Mouse (Mus musculus): ENCODE measurements around the gene Adamts14.

Gene Adamts14

DNA sequence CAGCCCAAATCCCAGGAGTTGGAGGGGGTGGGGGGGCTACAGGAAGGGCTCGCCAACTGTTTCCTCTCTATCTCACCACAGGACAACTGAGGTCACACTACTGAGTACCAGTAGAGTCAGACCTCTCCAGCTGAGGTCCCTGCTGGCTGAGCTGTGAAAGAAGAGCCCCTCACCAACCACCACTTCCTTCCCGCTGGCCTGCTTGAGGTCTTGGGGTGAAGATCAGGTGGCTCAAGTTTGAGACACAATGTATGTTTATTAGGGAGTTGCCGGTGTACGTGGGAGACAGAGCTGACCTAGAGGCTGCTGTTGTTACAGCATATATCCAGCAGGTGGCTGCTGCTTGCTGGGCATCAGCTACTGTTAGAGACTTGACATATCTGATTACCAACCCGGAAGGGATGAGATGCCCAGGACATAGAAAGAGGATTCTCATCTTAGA, 2.5 kb upstream of the Adamts14 start:
- in situ Hi-C loops (cut with MboI): no loop called here

DNA sequence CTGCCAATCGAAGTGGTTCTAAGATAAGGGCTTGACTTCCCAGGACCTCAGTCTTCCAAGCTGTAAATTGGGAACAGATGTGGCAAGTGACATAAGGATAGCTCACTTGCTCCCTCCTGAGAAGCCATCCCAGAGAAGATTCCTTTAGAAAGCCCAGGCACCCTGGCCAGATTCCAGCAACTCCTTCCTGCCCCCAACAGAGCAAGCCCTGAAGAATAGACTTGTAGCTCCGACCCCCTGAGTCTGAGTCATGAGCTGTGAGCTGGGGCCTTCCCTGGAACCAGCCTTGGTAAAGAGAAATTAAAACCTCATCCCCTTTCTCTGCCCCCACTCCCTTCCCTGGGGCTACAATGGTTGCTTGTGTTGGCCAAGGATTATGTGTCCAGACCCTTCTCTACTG, 1.3 kb upstream of the Adamts14 start:
- in situ Hi-C loops (cut with MboI): no loop called here

DNA sequence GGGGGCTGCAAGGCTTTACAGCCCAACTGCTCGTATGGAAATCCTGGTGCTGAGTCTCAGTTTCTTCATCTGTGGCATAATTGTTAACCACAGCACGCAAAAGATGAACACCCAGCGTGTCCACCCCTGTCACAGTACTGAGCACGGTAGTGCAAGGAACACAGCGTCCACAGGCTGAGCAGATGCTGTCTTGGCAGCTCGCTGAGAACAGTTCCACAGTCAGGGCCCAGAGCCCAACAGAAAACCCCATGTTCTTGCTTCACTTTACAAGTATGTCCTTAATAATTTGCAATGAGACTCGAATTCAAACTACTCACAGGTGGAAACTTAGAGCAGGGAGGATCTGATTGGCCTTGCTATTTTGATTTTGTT, 592 bp upstream of the Adamts14 start:
- in situ Hi-C loops (cut with MboI): no loop called here

DNA sequence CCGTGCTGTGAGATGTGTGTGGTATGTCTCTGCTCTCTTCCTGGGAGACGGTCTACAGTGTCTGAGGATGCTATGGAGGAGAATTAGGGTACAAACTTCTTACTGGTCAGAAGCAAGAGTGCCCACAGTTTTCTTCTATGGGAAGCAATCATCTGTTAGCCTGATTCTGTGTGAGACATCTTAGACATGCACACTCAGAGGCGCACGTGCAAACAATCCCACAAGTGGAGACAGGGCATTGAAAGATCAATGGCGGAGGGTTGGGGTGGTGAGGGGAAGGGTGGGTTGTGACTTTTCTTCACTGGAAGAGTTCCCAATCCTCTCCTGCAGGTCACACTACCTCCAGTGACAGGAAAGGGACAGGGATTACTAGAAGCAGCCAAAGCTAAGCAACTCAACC, 607 bp downstream of the Adamts14 start:
- in situ Hi-C loops (cut with MboI): no loop called here

DNA sequence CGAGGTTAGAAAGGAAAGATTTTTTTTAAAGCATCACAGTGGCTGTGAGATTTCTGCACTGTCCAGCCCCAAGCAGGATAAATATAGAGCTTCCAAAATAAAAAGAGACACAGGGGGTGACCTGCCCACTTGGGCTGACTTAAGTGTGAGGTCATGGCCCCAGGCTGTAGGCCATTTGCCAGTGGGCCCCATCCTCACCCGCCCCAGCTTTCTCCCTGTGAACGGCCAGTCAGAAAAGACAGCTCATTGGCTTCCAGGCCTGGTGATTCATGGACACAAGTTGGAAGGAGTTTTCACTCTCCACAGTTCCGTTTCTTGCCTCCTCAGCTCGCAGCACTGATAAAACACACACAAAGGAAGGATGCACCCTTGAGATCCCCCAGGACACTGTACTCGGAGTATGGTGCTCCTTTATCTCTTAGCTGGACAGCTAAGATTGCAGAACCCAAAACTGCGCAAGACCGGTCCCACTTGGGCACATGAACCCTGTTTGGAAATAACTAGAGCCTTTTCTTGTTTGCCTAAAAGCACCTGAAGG, 1.1 kb downstream of the Adamts14 start:
- in situ Hi-C loops (cut with MboI): no loop called here

DNA sequence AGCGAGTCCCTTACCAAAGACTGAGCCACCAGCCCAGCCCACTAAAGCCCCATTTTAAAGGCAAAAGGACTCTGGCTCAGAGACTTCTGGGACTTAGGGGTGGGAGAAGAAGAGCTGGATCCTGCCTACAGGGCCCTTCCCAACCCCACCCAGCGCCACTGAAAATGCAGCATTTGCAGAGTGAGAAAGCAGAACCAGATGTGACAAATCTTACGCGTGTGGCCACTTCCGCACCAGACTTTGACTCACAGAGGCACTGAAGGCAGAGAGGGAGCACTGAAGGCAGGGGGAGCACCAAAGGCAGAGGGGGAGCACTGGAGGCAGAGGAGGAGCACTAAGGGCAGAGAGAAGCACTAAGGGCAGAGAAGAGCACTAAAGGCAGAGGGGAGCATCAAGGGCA, 5.9 kb downstream of the Adamts14 start:
- in situ Hi-C loops (cut with MboI): no loop called here

DNA sequence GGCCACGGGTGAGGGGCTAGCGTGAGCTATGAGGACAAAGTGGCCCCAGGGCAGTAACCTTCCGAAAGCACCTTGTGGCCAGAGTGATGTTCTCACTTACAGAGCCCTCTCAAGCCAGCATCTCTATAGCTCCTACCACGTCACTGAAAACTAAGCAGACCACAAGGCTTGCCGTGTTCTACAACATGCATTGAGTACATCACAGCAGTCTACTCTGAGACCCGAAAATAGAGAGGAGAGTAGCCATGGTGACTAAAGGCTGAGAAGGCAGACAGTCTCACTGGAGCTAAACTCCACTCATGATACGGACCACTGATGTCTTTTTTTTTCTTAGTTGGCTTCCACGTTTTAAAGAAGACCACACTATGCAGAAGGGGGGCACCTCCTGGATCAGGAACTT, 9.6 kb downstream of the Adamts14 start:
- in situ Hi-C loops (cut with MboI): no loop called here

DNA sequence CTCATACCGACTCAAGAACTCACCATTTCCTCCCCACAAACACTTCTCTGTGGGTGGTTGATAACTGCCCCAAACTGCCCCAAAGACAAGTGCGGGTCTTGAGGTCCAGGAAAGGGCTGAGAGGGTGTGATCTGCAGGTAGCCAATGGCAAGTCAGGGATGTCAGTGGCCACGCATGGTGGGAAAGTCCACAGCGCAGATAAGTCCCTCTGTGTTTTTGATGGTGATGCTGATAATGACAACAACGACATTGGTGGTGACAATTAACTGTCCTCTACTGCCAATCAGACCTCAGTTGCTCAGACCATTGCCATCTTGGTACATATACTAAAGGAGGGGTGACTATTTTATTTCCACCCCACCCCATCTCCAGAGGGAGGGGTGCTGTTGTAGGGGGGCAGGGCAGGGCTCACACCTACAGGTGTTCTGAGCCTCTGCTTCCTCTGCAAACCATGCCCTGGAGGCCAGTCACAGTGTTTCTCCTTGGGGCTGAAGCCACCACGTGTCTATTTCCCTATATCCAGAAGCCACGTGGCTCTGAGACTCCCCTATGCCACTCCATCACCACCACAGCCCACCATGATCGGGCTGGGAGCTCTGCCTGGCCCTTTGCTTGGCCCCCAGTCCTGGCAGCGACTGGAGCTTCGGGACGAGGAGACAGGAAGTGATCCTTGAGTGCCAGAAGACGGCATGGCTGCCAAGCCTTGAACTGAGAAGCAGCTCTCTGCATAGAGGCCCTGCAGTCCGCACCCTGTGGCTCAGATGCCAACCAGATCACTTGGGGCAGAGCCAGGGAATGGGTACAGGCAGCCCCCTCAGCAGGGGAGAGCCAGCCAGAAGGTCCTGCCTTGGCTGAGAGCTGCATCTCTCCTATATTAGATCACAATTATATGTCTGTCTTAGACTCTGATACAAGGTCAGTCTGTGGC, 11.7 kb downstream of the Adamts14 start:
- in situ Hi-C loops (cut with MboI): no loop called here

DNA sequence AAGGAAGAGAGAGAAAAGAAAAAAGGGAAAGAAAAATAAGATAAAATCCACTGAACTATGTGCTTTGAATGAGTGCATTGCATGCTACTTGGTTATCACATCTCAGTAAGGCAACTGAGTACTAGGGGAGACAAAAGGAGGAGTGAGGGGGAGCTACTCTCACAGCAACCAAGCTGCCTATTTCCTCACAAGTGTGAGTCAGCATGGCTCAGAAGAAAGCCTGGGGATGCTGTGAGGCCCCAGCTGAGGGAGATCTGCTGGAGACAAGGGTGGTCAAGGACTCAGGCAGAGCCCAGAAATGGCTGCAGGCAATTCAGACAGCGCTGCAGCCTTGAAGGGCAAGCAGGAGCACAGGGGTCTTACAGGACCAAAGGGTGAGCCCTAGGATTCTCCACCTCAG, 15.1 kb downstream of the Adamts14 start:
- in situ Hi-C loops (cut with MboI): no loop called here

DNA sequence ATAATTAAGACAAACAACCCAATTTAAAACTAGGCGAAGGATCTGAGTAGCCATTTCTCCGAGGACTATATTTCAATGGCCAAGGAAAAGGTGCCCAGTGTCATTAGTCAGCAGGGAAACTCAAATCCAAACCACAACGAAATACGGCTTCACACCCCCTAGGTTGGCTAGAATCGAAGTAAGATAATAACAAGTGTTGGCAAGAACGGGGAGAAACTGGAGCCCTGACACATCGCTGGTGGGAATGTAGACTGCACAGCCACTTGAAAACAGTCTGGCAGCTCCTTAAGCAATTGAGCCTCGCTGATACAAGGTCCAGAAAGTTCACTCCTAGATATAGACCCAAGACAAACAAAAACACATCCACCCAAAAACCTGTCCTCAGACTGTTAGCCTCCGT, 16.6 kb downstream of the Adamts14 start:
- in situ Hi-C loops (cut with MboI): no loop called here

DNA sequence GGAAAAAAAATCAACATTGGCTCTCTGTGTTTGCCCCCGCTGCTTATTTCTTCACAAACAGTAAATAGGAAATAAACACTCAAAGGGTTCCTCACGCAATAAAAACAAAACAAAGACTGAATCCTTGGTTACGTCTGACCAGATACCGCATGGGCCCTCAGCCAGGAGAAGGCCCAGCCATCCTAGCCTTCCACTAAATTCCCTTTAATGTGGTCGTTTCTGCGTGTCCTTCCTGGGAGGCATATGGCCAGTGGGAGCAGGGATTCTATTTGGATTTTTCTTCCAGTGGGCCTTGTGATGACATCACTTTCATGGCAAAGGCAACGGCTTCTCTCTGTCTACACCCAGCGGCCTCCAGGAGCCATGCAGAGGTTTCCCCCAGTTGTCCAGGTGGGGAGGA, 18.0 kb downstream of the Adamts14 start:
- in situ Hi-C loops (cut with MboI): no loop called here

DNA sequence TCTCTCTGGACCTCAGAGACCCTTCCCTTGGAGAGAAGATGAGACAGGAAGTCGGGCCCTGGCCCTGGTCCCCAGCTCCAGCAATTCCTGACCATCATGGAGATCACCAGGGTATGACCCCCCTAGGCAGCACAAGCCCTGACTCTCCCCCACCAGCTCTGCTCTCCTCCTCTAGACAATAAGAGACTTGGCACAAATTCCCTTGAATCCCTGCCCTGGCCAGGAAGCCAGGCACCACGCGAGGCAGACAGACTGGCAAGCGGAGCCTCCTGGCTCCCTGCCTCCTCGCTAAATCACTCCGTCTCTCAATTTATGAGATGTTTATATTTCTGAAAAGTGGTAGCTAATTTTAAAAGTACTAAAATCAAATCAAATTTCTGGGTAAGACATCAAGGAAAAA, 18.5 kb downstream of the Adamts14 start:
- in situ Hi-C loops (cut with MboI): no loop called here

DNA sequence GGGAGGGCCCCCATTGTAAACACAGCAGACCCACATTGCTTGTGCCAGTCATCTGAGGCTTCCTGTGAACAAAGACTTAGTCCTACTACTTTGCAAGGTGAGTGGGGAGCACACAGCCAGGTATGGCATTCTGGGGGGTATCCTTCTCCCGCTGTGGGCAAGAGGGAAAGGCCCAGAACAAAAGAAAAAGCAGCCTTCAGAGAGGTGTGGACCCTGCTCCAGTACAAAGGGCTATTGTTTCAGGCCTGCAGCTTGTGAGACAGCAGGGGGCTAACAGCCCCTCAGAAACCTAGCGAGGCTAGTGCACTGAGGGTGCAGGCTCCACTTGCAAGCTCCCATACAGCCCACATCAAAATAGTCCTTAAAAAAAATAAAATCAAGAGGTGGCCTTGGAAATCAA, 23.3 kb downstream of the Adamts14 start:
- in situ Hi-C loops (cut with MboI): no loop called here

DNA sequence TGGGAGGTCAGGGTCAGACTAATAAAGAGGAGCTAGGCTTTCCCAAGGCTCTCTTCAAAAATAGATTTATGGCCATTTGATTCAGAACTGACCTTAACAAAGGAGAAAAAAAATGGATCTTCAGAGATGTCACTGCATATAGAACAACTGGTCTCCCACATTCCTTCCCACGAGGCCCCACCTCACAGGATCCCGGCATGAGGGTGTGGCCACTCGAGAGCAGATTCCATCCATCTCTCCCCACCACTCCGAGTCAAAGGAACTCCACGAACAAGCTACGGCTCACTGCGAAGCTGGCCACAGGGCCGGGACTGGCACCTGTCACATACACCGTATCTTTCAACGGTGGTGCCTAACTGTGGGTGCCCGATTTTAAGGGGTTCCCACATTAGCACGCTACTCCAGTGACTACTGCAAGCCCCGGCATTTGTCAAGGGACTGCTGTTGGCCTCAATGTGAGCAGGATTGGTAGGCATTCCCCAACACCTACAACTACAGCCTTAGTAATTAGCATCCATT, 24.6 kb downstream of the Adamts14 start:
- in situ Hi-C loops (cut with MboI): no loop called here

DNA sequence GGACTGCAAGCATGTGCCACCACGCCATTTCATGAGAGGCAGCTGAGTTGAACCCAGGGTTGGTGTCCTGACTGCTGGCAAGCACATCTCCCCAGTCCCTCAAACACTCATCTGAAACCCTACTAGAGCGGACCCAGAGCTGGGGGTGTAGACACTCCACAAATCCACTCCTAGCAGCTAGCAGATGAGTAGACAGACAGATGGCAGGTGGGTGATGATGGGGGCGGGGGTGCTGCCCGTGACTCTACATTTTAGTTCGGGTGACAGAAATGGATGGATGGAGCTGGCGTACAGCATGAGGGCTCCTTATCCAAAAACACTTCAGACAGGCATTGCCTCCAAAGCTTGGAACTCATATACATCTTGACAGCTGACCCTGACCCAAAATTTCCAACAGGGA, 26.9 kb downstream of the Adamts14 start:
- in situ Hi-C loops (cut with MboI): no loop called here

DNA sequence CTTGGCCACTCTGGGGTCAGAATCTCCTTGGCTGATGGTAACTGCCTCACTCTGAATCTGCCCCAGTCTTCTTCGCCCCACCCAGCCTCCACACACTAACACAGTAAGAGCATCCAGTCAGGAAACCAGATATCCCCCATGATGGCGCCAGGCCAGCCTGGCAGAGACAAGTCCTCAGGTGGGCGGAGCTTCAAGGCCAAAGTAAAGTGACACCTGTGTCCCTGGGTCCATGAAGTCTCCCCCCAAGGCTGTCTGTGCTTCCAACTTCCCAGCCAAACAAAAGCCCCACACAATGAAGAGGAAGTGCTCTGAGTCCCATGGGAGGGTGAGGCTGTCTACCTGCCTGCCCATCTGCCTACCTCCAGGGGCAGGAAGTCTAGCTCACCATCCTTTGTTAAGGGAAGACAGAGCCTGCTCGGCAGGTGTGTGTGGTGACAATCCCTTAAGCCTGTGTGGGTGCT, 31.2 kb downstream of the Adamts14 start:
- in situ Hi-C loops (cut with MboI): no loop called here

DNA sequence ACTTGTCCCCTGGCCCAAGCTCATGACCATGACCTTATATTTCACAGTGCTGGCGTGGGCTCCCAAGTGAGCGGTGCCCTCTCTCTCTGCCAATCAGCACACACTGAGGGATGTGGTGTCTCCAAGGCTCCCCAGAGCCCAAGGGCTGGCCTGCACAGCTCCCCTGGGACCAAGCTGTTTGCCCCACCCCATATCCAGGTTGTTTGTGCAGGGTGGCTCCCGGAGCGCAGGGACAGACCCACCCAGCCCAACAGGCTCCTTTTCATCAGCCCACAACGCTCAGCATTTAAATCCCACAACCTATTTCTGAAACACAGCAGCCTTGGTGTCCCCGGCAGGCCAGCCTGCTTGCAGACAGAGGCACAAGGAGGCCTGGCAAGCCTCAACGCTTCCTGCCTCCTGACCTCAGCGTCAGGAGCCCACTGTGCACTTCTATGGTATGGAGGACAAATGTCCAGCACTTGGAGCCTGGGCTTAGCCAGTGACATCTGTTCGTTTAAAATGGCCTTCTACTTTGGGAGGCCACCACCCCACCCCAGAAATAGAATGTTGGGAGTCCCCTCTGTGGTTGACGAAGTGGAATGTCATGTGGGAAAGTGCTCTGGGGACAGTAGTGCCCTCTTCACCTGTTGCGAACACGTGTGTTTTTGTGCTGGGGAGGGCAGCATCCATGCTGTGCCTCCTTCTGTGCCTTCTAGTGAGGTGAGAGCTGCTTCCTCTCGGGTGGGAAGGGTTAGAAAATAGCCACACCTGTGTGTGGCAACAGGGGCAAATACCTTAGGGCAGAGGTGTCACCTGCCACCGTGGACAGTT, 32.9 kb downstream of the Adamts14 start:
- in situ Hi-C loops (cut with MboI): no loop called here

DNA sequence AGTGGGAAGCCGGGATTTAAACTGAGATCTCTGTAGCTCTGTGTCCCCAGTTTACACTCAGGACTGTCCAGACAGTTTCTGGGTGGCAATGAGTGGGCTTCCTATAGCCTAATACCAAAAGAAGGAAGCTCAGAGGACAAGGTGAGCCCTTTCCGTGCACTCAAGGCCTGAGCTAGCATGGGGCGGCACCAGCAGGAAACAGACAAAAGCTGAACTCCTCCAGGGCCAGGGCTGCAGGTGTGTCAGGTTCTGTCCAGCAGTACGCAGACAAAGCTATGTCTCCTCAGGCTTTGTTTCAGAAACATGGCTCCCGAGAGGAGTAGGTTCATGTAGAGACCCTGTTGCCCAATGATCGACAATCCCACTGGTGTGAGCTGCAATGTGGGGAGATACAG, 35.9 kb downstream of the Adamts14 start:
- in situ Hi-C loops (cut with MboI): no loop called here

DNA sequence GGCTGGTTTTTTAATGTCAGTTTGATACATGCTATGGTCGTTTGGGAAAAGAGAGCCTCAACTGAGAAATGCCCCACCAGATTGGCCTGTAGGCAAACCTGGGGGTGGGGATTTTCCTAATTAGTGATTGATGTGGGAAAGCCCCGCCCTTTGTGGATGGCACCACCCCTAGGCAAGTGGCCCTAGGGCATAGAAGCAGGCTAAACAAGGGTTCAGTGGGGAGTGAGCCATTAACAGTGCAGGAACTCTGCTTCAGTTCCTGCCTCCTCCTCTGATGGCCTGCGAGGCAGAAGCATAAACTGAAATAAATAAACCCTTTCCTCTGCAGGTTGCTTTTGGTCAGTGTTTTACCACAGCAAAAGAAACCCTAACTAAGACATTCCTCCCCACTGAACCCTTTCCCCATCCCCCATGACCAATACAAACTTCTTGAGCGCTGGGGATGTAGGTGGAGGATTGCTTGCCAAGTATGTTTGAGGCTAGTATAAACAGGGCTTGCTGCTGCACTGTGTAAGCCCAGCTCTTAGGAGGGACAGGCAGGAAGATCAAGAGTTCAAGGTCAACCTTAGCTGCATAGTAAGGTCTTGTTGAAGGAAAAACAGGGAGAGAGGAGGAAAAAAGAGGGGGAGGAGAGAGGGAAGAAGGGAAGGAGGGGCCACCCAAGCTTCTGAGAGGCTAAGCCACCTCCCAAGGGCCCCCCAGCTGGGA, 36.4 kb downstream of the Adamts14 start:
- in situ Hi-C loops (cut with MboI): no loop called here

DNA sequence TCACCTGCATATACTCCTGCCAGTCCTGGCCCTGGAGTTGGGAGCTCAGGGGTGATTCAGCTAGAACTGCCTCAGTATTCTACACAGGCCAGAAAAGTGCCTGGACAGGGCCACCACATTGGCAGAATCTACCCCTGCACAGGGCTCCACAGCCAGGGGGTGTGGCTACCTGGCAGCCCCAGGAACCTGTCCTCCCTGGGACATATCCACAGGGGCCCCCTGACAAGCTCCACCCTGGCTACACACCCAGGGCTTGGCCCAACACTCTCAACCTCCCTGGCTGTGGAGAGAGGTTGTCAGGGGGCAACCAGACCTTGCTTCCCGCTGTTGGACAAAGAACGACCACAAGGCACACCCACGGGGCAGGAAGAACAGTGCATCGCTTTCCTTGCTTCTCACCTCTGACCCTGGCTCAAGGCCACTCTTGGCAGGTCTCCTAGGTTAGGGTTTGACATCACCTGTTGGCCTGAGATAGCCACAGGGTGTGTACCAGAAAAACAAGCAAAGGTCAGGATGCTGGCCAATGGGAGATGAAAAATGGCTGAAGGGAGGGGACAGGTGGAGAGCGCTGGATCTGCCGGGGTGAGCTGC, 37.5 kb downstream of the Adamts14 start:
- in situ Hi-C loops (cut with MboI): no loop called here

DNA sequence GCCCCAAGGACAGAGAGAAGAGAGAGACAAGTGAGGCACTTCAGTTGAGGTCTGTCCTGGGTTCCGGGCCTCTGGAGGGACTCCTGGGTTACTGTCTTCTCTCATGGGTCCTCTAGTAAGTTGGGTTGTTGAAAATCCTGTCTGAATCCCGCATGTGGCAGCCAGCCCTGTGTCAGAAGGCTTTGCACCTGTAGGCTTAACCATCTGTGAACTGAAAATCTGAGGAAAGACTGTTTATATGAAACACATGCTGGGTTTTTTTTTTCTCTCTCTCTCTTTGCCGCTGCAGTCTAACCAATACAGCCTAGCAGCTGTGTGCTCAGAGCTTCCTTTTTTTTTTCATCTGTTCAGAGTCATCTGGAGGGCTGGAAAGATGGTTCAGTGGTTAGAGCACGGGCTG, 38.9 kb downstream of the Adamts14 start:
- in situ Hi-C loops (cut with MboI): no loop called here
